Mouse (Mus musculus) heart, postnatal 36 days (tissue): ENCODE measurements around the gene Bcas3. TPM values are rescaled to one million over a fixed set of nuclear protein-coding genes. Genes with fewer than 3 reads are reported as not detected.

Experiments
- DNase-seq, 2 experiments: peaks; one replicate each; pipeline ENCODE4 v3.0.0; 2021 to 2022
- intact Hi-C: fragments of 180-260 bp; cut with DNase I; formaldehyde crosslinking; loops from one replicate; pipeline ENCODE4 v1.15.1; 2025
- total RNA-seq, 2 experiments: library from RNA; stranded (reverse); gene quantifications; 2 replicates each; pipeline ENCODE4 v1.2.3; 2021

Gene Bcas3
- total RNA-seq, 2 experiments from 2014 or later, result 35.8 to 48.8 TPM

GRCm38 (mm10) chr11:85643479-85644000, 290.6 kb downstream of the Bcas3 start:
- intact Hi-C loops, result no loop called here
- DNase-seq, result no peak

- intact Hi-C loops, result no loop called here
- no peak for DNase-seq
These were observed 291.2 kb downstream of the Bcas3 start for GRCm38 (mm10) chr11:85644027-85644747.

GRCm38 (mm10) chr11:85644748-85645060, 291.7 kb downstream of the Bcas3 start:
- intact Hi-C loops, result no loop called here
- no peak for DNase-seq

GRCm38 (mm10) chr11:85645152-85645835, 292.3 kb downstream of the Bcas3 start:
- DNase-seq, result no peak
- intact Hi-C loops, result no loop called here

GRCm38 (mm10) chr11:85648893-85649292, 295.9 kb downstream of the Bcas3 start:
- intact Hi-C loops, result no loop called here
- no peak for DNase-seq

- no peak for DNase-seq
- intact Hi-C loops, result no loop called here
These were observed 296.4 kb downstream of the Bcas3 start for GRCm38 (mm10) chr11:85649373-85649772.

- intact Hi-C loops, result no loop called here
- no peak for DNase-seq
These were observed 304.5 kb downstream of the Bcas3 start for GRCm38 (mm10) chr11:85657471-85657870.

- intact Hi-C loops, result no loop called here
- no peak for DNase-seq
These were observed 307.3 kb downstream of the Bcas3 start for GRCm38 (mm10) chr11:85660304-85660703.

- intact Hi-C loops, result no loop called here
- DNase-seq, result no peak
These were observed 314.2 kb downstream of the Bcas3 start for GRCm38 (mm10) chr11:85667176-85667575.

GRCm38 (mm10) chr11:85667741-85668140, 314.8 kb downstream of the Bcas3 start:
- intact Hi-C loops, result no loop called here
- DNase-seq, result no peak

- intact Hi-C loops, result no loop called here
- no peak for DNase-seq
These were observed 320.0 kb downstream of the Bcas3 start for GRCm38 (mm10) chr11:85672881-85673475.

GRCm38 (mm10) chr11:85675244-85675643, 322.3 kb downstream of the Bcas3 start:
- peak in 1 of 2 experiments; percentile 9 for DNase-seq
- intact Hi-C loops, result no loop called here

GRCm38 (mm10) chr11:85676357-85677004, 323.5 kb downstream of the Bcas3 start:
- intact Hi-C loops, result no loop called here
- DNase-seq, result no peak

GRCm38 (mm10) chr11:85678666-85679065, 325.7 kb downstream of the Bcas3 start:
- no peak for DNase-seq
- intact Hi-C loops, result no loop called here

- DNase-seq, result no peak
- intact Hi-C loops, result no loop called here
These were observed 328.8 kb downstream of the Bcas3 start for GRCm38 (mm10) chr11:85681580-85682419.

- intact Hi-C loops, result no loop called here
These were observed 332.0 kb downstream of the Bcas3 start for GRCm38 (mm10) chr11:85684981-85685380.

GRCm38 (mm10) chr11:85687816-85688439, 335.0 kb downstream of the Bcas3 start:
- no peak for DNase-seq
- intact Hi-C loops, result no loop called here

More at GRCm38 (mm10) chr11:85684981-85685380, 332.0 kb downstream of the Bcas3 start:
- DNase-seq, result no peak

GRCm38 (mm10) chr11:85688440-85688838, 335.5 kb downstream of the Bcas3 start:
- intact Hi-C loops, result no loop called here
- DNase-seq, result no peak

GRCm38 (mm10) chr11:85689226-85689625, 336.3 kb downstream of the Bcas3 start:
- no peak for DNase-seq
- intact Hi-C loops, result no loop called here

- DNase-seq, result no peak
- intact Hi-C loops, result no loop called here
These were observed 338.3 kb downstream of the Bcas3 start for GRCm38 (mm10) chr11:85691285-85691684.
